Mouse (Mus musculus) limb, embryonic 11.5 days (tissue): ENCODE measurements around the gene Olfr1356. TPM values are rescaled to one million over a fixed set of nuclear protein-coding genes. Genes with fewer than 3 reads are reported as not detected.
"Not testable (repeated sequence)": the region's sequence is repeated elsewhere in the genome, so short reads cannot be mapped to it uniquely, and the experiment has no call there.

Experiments used
- ATAC-seq: fragments of 200-750 bp; cut with Nextera tagmentation; 2 replicates; pipeline ENCODE4 v1.8.0; 2017; ENCODE audit warnings: low read depth; ENCODE audit not compliant: insufficient number of reproducible peaks, low FRiP score, low TSS enrichment
- DNase-seq: peaks from one replicate; pipeline ENCODE4 v3.0.0-alpha.2; 2015; ENCODE audit warnings: low spot score
- H3K27ac ChIP-seq: fragments of 300-500 bp; sonication (generic); replicated peaks from 2 replicates; pipeline ENCODE4 v1.5.1; 2014; ENCODE audit warnings: low read depth, mild to moderate bottlenecking, low read length
- H3K27me3 ChIP-seq: fragments of 300-500 bp; sonication (generic); 2 replicates; pipeline ENCODE4 v1.6.1; 2014; ENCODE audit warnings: mild to moderate bottlenecking, low read length, mixed read lengths; ENCODE audit not compliant: control insufficient read depth, insufficient read depth
- H3K36me3 ChIP-seq: fragments of 300-500 bp; sonication (generic); 2 replicates; pipeline ENCODE4 v1.6.1; 2014; ENCODE audit warnings: mild to moderate bottlenecking, low read length, moderate library complexity, mixed read lengths; ENCODE audit not compliant: control insufficient read depth, insufficient read depth
- H3K4me1 ChIP-seq: fragments of 300-500 bp; sonication (generic); 2 replicates; pipeline ENCODE4 v1.6.1; 2014; ENCODE audit warnings: low read length, mixed read lengths; ENCODE audit not compliant: control insufficient read depth, insufficient read depth
- H3K4me2 ChIP-seq: fragments of 300-500 bp; sonication (generic); 2 replicates; pipeline ENCODE4 v1.6.1; 2014; ENCODE audit warnings: low read depth, mild to moderate bottlenecking, moderate library complexity; ENCODE audit not compliant: severe bottlenecking
- H3K4me3 ChIP-seq: fragments of 300-500 bp; sonication (generic); 2 replicates; pipeline ENCODE4 v1.5.1; 2014; ENCODE audit warnings: low read depth, low read length
- H3K9ac ChIP-seq: fragments of 300-500 bp; sonication (generic); 2 replicates; pipeline ENCODE4 v1.6.1; 2014; ENCODE audit warnings: mild to moderate bottlenecking, low read length
- H3K9me3 ChIP-seq: fragments of 300-500 bp; sonication (generic); 2 replicates; pipeline ENCODE4 v1.6.1; 2016; ENCODE audit warnings: low read length; ENCODE audit not compliant: control insufficient read depth
- WGBS: fragments of 180-500 bp; shearing (Covaris S2); extraction: QIAGEN DNeasy Blood & Tissue Kit; methylation state at CpG from one replicate; pipeline ENCODE4 v1.1.7; 2014; 5-methylcytosine and 5-hydroxymethylcytosine counted together
- polyA plus RNA-seq: library from polyadenylated mRNA; unstranded; fragments of >200 nt; fragmentation: Nextera tagmentation; extraction: Ambion mirVana; gene quantifications from 2 replicates; pipeline ENCODE4 v1.2.1, GENCODE M21; 2014

The Olfr1356 gene
- polyA plus RNA-seq: not detected in 2 replicates

GRCm38 (mm10) chr10:78852066-78852465, at the start of gene Olfr1356:
Gene Olfr1356 (minus strand): TSS chr10:78852166.
- no peak within 1 kb of the TSS for H3K4me2 ChIP-seq
- ATAC-seq (no peak), DNase-seq (no peak)
- no peaks in the 10 kb centered on the region for H3K36me3 ChIP-seq
- no peak within 1 kb of the TSS for H3K9ac ChIP-seq
- H3K9me3 ChIP-seq: no peaks in the 10 kb centered on the region
- no peak within 1 kb of the TSS for H3K27ac ChIP-seq
- H3K4me1 ChIP-seq: no peaks in the 10 kb centered on the region
- 84% methylated on average over 2 of the region's 2 CpGs for WGBS
- H3K27me3 ChIP-seq: no peaks in the 10 kb centered on the region
- H3K4me3 ChIP-seq: no peak within 1 kb of the TSS

GRCm38 (mm10) chr10:78875240-78875639, 23.3 kb upstream of the Olfr1356 start, which contains the start of gene Olfr1355:
Gene Olfr1355 (plus strand): TSS chr10:78875540.
- H3K36me3 ChIP-seq: no peaks in the 10 kb centered on the region
- no peak for DNase-seq
- no peak within 1 kb of the TSS for H3K4me3 ChIP-seq
- H3K9ac ChIP-seq: no peak within 1 kb of the TSS
- H3K27me3 ChIP-seq: no peaks in the 10 kb centered on the region
- no peak for ATAC-seq
- H3K27ac ChIP-seq: no peak within 1 kb of the TSS
- H3K4me1 ChIP-seq: no peaks in the 10 kb centered on the region
- 80% methylated on average over 2 of the region's 2 CpGs for WGBS
- H3K4me2 ChIP-seq: no peak within 1 kb of the TSS
- H3K9me3 ChIP-seq: no peaks in the 10 kb centered on the region; the same call in 1 of the 2 replicates

DNA sequence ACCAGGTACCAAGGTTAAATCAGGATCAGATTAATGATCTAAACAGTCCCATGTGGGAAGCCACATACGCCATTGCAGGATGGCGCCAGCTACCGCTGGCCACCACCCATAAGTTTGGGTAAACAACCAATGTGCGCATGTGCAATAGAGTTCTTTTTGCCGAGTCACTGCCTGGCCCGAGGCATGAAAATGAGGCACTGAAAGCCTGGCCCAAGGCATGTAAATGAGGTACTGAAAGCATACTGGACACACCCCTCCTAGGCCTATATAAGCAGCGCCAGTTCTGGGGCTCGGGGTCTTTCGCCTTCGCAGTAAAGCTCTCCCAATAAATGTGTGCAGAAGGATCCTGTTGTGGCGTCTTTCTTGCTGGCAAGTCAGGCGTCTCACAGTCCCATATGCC, 11.5 kb downstream of the Olfr1356 start:
- not testable (repeated sequence) for H3K27ac ChIP-seq, DNase-seq, H3K27me3 ChIP-seq, ATAC-seq, H3K9me3 ChIP-seq, H3K9ac ChIP-seq, H3K4me2 ChIP-seq, H3K4me1 ChIP-seq, H3K4me3 ChIP-seq, H3K36me3 ChIP-seq
- WGBS: 91% methylated on average over 12 of the region's 12 CpGs

DNA sequence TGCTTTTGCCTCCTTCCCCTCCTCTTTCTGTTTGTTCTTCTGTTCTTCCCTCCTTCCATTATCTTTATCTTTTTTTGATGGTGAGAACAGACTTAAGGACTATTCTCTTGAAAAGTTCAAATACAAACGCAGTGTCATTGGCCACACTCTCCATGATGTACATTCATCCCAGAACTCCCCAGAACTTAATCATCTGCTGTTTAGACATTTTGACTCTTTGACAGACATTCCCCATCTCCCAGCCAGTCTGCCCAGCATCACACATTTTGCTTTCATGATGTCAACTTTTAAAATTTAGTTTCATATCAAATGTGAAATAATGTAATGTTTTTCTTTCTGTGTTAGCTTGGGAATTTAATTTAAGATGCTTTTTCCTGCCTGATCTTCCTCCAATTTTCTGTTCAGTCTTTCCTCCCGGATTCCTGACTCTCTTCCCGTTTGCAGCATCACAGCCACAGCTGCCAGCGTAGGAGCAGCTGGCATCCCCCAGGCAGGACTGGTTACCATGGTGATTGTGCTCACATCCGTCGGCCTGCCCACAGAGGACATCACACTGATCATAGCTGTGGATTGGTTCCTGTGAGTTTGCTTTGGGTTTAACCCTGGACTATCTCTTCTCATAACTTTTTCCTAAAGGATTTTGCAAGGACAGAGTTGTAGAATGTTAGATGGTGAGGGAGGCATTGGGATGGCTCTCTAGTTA, 39.5 kb downstream of the Olfr1356 start:
- DNase-seq (no peak), ATAC-seq (no peak)
- H3K9me3 ChIP-seq: no peaks in the 10 kb centered on the region
- no peak overlapping the region for H3K27ac ChIP-seq
- H3K36me3 ChIP-seq: no peaks in the 10 kb centered on the region
- H3K4me3 ChIP-seq: no peak overlapping the region
- no peak overlapping the region for H3K4me2 ChIP-seq
- H3K4me1 ChIP-seq: no peaks in the 10 kb centered on the region
- H3K27me3 ChIP-seq: no peaks in the 10 kb centered on the region
- 70% methylated on average over 6 of the region's 6 CpGs for WGBS
- no peak overlapping the region for H3K9ac ChIP-seq

DNA sequence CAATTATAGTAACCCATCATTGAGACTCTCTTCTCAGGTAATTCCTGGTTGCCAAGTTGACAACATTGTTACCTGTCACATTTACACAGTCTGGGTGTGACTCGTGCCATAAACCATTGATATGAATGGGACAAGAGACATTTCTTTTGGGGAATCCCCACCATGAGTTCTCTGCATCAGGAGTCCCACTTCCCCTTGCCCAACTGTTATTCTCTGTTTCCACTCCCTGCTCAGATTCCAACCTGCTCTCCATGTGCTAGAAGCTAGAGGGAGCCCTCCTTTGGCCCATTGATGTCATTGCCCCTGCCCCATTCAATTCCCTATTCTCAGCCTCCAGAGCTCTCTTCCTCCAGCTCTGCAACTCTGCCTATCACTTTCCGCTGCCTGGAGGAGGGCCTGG, 50.5 kb downstream of the Olfr1356 start:
- no peak for ATAC-seq
- 83% methylated on average over 2 of the region's 2 CpGs for WGBS
- H3K9me3 ChIP-seq: no peaks in the 10 kb centered on the region
- H3K4me1 ChIP-seq: no peaks in the 10 kb centered on the region
- no peaks in the 10 kb centered on the region for H3K27me3 ChIP-seq
- H3K36me3 ChIP-seq: no peaks in the 10 kb centered on the region
- DNase-seq: no peak
- no peak overlapping the region for H3K9ac ChIP-seq
- no peak overlapping the region for H3K27ac ChIP-seq
- no peak overlapping the region for H3K4me3 ChIP-seq
- H3K4me2 ChIP-seq: no peak overlapping the region

Other genes with a start within 250 kb of the Olfr1356 start
- not detected in 2 replicates for gene Olfr1357, start 234.1 kb downstream of the Olfr1356 start, polyA plus RNA-seq
- gene Casp14, start 133.9 kb downstream of the Olfr1356 start, polyA plus RNA-seq: 0.17 and 0.18 TPM in 2 replicates
- gene Ccdc105, start 99.1 kb downstream of the Olfr1356 start, polyA plus RNA-seq: not detected in 2 replicates
- 0.33 and 1.1 TPM in 2 replicates for gene Slc1a6, start 71.7 kb downstream of the Olfr1356 start, polyA plus RNA-seq
- not detected in 2 replicates for gene Olfr1355, start 23.4 kb upstream of the Olfr1356 start, polyA plus RNA-seq
- gene Olfr1354, start 61.0 kb upstream of the Olfr1356 start, polyA plus RNA-seq: not detected in 2 replicates
- gene Olfr8, start 98.5 kb upstream of the Olfr1356 start, polyA plus RNA-seq: not detected in 2 replicates
- not detected in 2 replicates for gene Olfr1353, start 111.1 kb upstream of the Olfr1356 start, polyA plus RNA-seq
- gene Olfr1352, start 128.9 kb upstream of the Olfr1356 start, polyA plus RNA-seq: not detected in 2 replicates
- gene Olfr1351, start 160.3 kb upstream of the Olfr1356 start, polyA plus RNA-seq: not detected in 2 replicates
- 0.13 TPM in 1 of 2 replicates, not detected in the other for gene Olfr57, start 176.6 kb upstream of the Olfr1356 start, polyA plus RNA-seq
- 46.3 and 48.1 TPM in 2 replicates for gene 2610008E11Rik, start 245.4 kb upstream of the Olfr1356 start, polyA plus RNA-seq